Mouse (Mus musculus): Measurements from ENCODE around the gene Olfr1314.

Olfr1314 gene

GRCm38 (mm10) chr2:112096681-112097080, at the start of gene Olfr1314:
Gene Olfr1314 (minus strand): TSS chr2:112096781.
- no peak for DNase-seq

GRCm38 (mm10) chr2:112140029-112140428, 43.4 kb upstream of the Olfr1314 start, which contains the start of gene Olfr1317:
Gene Olfr1317 (plus strand): TSS chr2:112140329.
- no peak for DNase-seq

GRCm38 (mm10) chr2:112134877-112135276, 38.3 kb upstream of the Olfr1314 start, which contains the start of gene Olfr1316:
Gene Olfr1316 (minus strand): TSS chr2:112134977.
- no peak for DNase-seq

GRCm38 (mm10) chr2:112115340-112115739, 18.8 kb upstream of the Olfr1314 start, which contains the start of gene Olfr1315-ps1:
Gene Olfr1315-ps1 (minus strand): TSS chr2:112115440.
- DNase-seq: no peak

- DNase-seq: no peak
Observed at GRCm38 (mm10) chr2:112077743-112078142, 18.8 kb downstream of the Olfr1314 start, which contains the start of gene Olfr1313. Gene Olfr1313 (minus strand): TSS chr2:112077843.

GRCm38 (mm10) chr2:112050138-112050537, 46.4 kb downstream of the Olfr1314 start, which contains the start of gene Olfr1312:
Gene Olfr1312 (minus strand): TSS chr2:112050238.
- no peak for DNase-seq
